Mouse (Mus musculus): ENCODE results near the gene Gm28043. TPM values are rescaled to one million over a fixed set of nuclear protein-coding genes. Genes with fewer than 3 reads are reported as not detected.

Gene Gm28043
- polyA plus RNA-seq, 1 experiment from 2014 or later: 2.6 TPM

DNA sequence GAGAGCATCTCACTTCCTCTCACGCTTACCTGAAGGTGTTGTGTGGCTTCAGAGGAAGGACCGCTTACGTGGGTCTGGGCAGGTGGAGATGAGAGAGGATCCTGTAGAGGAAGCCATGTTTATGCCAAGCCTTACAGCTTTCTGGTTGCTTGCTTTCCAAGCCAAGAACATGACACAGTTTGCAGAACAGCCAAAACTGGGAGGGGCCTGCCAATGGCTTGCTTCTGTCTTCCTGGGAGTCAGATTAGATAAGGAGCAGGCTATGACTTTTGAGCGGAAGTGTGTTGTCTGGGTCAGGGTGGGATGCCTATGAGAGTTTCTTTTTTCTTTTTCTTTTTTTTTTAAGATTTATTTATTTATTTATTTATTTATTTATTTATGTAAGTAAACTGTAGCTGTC, 22.7 kb downstream of the Gm28043 start:
- ATAC-seq (ENCODE audit: low FRiP score): no peak
- Histone ChIP-seq H3K4me3 (replicated peaks; ENCODE audit: low read length) (no peak overlapping the region), H3K4me1 (replicated peaks; ENCODE audit: control insufficient read depth, insufficient read depth, low read length) (no peaks in the 10 kb centered on the region), H3K27me3 (ENCODE audit: control insufficient read depth, insufficient read depth, low read length) (no peaks in the 10 kb centered on the region), H3K9ac (no peak overlapping the region), H3K27ac (no peak overlapping the region), H3K36me3 (replicated peaks; ENCODE audit: control insufficient read depth, insufficient read depth) (peaks cover 87% of the 10 kb centered on the region), H3K4me2 (replicated peaks) (no peak overlapping the region), H3K9me3 (ENCODE audit: control insufficient read depth, low read length) (no peaks in the 10 kb centered on the region)
- 98% methylated on average over 4 of the region's 4 CpGs for WGBS
- no peak for DNase-seq (ENCODE audit: low spot score)

DNA sequence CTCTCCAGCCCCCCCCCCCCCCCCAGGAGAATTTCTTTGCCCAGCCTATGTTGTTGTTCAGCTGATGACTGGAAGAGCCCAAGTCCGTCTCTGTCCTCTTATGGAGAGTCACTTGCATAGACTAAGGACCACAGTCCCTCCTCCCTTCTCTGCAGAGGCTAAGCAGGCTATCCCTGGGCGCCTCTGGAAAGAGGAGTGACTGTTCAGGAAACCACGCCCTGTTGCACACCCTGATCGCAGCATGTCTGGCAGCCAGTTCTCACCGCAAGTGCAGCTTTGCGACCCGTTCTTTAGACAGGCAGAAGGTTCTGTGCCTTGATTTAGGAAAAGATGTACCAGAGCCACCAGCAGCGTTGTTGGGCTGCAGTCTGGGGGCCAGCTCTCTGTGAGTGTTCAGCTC, 23.2 kb downstream of the Gm28043 start:
- H3K4me3 ChIP-seq (replicated peaks; ENCODE audit: low read length): no peak overlapping the region
- H3K4me2 ChIP-seq (replicated peaks): no peak overlapping the region
- DNase-seq (ENCODE audit: low spot score) (no peak), ATAC-seq (ENCODE audit: low FRiP score) (no peak)
- no peak overlapping the region for H3K9ac ChIP-seq
- peaks cover 83% of the 10 kb centered on the region for H3K36me3 ChIP-seq (replicated peaks; ENCODE audit: control insufficient read depth, insufficient read depth)
- WGBS: 89% methylated on average over 7 of the region's 8 CpGs
- no peak overlapping the region for H3K27ac ChIP-seq
- no peaks in the 10 kb centered on the region for H3K9me3 ChIP-seq (ENCODE audit: control insufficient read depth, low read length)
- no peaks in the 10 kb centered on the region for H3K27me3 ChIP-seq (ENCODE audit: control insufficient read depth, insufficient read depth, low read length)
- H3K4me1 ChIP-seq (replicated peaks; ENCODE audit: control insufficient read depth, insufficient read depth, low read length): no peaks in the 10 kb centered on the region

DNA sequence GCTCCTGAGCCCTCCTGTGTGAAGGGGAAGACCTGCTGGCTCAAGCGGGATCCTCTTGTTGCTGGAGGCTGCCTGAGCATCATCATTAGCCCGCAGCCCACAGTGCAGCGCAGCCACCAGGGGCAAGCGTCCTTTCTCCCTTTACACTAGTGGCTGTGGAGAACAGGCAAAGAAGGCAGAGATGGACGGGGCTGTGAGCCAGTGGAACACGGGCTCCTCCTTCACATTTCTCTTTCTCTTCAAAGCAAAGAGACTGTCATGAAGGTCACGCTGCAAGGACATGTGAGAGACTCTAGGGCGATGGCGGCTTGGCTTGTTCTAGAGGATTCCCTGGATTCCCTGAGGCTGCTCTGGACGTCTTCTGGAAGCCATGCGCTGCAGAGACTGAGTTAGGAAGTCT, 26.3 kb downstream of the Gm28043 start:
- peaks cover 60% of the 10 kb centered on the region for H3K36me3 ChIP-seq (replicated peaks; ENCODE audit: control insufficient read depth, insufficient read depth)
- WGBS: 94% methylated on average over 11 of the region's 11 CpGs

DNA sequence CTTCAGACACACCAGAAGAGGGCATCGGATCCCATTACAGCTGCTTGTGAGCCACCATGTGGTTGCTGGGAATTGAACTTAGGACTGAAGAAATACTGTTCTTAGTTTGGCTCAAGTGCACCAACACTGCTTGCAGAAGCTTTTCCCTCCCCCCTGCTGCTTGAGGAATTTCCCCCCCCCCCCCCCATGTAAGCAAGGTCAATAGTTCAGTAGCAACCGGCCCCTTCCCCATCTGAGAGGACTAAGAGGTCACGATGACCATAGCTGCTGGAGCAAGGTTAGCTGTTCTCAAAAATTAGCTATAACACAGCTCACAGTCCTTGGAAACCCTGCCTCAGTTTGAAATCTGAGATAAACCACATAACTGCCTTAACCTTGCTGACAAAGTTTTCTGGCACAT, 27.5 kb downstream of the Gm28043 start:
- DNase-seq (ENCODE audit: low spot score) (no peak), ATAC-seq (ENCODE audit: low FRiP score) (no peak)
- Histone ChIP-seq H3K27me3 (ENCODE audit: control insufficient read depth, insufficient read depth, low read length) (no peaks in the 10 kb centered on the region), H3K4me3 (replicated peaks; ENCODE audit: low read length) (no peak overlapping the region), H3K9ac (no peak overlapping the region), H3K9me3 (ENCODE audit: control insufficient read depth, low read length) (no peaks in the 10 kb centered on the region), H3K27ac (no peak overlapping the region), H3K4me1 (replicated peaks; ENCODE audit: control insufficient read depth, insufficient read depth, low read length) (no peaks in the 10 kb centered on the region), H3K4me2 (replicated peaks) (no peak overlapping the region), H3K36me3 (replicated peaks; ENCODE audit: control insufficient read depth, insufficient read depth) (peaks cover 56% of the 10 kb centered on the region)
- 66% methylated on average over 3 of the region's 3 CpGs for WGBS

More for the DNA sequence above, 26.3 kb downstream of the Gm28043 start:
- Histone ChIP-seq H3K4me1 (replicated peaks; ENCODE audit: control insufficient read depth, insufficient read depth, low read length) (no peaks in the 10 kb centered on the region), H3K4me3 (replicated peaks; ENCODE audit: low read length) (no peak overlapping the region), H3K27me3 (ENCODE audit: control insufficient read depth, insufficient read depth, low read length) (no peaks in the 10 kb centered on the region), H3K9ac (no peak overlapping the region), H3K27ac (no peak overlapping the region), H3K4me2 (replicated peaks) (no peak overlapping the region), H3K9me3 (ENCODE audit: control insufficient read depth, low read length) (no peaks in the 10 kb centered on the region)
- ATAC-seq (ENCODE audit: low FRiP score): no peak
- no peak for DNase-seq (ENCODE audit: low spot score)

DNA sequence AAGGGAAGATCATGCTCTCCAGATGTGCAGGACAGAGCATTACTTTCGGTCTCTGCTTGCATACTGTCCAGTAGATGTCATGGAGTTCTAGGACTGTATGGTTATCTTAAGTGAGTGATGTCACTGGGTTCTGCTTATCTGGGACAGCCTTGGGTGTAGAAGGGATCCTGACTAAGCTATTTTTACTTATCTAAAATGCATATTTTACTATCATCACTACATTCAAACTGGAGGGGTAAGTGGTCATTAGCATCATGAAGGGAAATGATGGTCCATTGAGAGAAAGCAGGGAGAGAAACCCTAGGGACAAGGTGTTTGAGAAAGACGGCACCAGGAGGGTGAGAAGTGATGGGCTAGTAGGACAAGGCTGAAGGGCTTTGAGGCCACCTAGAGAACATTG, 43.6 kb downstream of the Gm28043 start:
- Histone ChIP-seq H3K36me3 (replicated peaks; ENCODE audit: control insufficient read depth, insufficient read depth) (0 out of 2 replicates have a peak, but pooled peaks cover 4% of the 10 kb centered on the region), H3K4me3 (replicated peaks; ENCODE audit: low read length) (no peak overlapping the region), H3K9ac (no peak overlapping the region), H3K27ac (no peak overlapping the region), H3K4me2 (replicated peaks) (no peak overlapping the region), H3K4me1 (replicated peaks; ENCODE audit: control insufficient read depth, insufficient read depth, low read length) (peaks cover 6% of the 10 kb centered on the region), H3K9me3 (ENCODE audit: control insufficient read depth, low read length) (no peaks in the 10 kb centered on the region), H3K27me3 (ENCODE audit: control insufficient read depth, insufficient read depth, low read length) (no peaks in the 10 kb centered on the region)
- 87% methylated on average over 2 of the region's 2 CpGs for WGBS
- ATAC-seq (ENCODE audit: low FRiP score): no peak
- DNase-seq (ENCODE audit: low spot score): no peak

DNA sequence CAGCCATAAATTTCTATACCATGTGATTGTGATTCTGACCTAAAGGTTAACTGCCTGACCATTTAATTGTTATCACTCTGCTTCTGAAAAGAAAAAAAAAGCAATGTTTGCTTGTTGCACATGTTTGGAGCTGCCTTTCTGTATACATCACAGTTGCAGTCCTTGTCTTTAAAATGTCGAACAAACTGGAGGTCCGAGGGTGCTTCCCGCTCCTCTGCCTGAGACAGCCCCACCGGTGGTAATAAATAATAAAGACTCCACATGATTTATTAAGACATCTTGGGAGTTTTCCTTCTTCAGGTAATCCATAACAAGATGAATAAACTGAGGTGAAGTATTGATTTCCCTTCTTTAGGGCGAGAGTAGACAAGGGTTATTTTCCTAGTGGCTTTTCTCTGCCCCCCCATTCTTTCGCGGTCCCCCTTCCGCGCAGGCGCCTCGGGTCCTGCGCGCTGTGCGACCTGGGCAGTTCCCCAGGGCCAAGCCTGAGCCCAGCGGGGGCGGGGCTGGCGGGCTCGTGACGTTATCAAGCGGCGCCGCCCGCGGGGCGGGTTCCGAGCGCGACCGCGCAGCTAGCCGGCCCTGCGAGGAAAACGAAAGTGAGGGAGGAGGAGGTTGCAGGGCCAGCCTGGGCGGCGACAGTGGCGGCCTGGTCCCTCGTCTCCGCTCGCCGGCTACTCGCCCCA, 45.5 kb downstream of the Gm28043 start, which contains the start of gene Cmtr1:
Gene Cmtr1, plus strand, starts transcription at position 520 of the 686 bp plus-strand sequence.
- Histone ChIP-seq H3K4me3 (replicated peaks; ENCODE audit: low read length) (peak within 1 kb of the TSS; percentile 81), H3K27ac (peak within 1 kb of the TSS; percentile 92), H3K9me3 (ENCODE audit: control insufficient read depth, low read length) (no peaks in the 10 kb centered on the region), H3K9ac (peak within 1 kb of the TSS; percentile 87), H3K4me2 (replicated peaks) (peak within 1 kb of the TSS; percentile 78), H3K4me1 (replicated peaks; ENCODE audit: control insufficient read depth, insufficient read depth, low read length) (peaks cover 6% of the 10 kb centered on the region), H3K27me3 (ENCODE audit: control insufficient read depth, insufficient read depth, low read length) (no peaks in the 10 kb centered on the region), H3K36me3 (replicated peaks; ENCODE audit: control insufficient read depth, insufficient read depth) (peaks cover 22% of the 10 kb centered on the region; the same call in 1 of the 2 replicates)
- 1% methylated on average over 41 of the region's 41 CpGs for WGBS
- peak; percentile 96 for DNase-seq (ENCODE audit: low spot score)
- ATAC-seq (ENCODE audit: low FRiP score): peak; percentile 96

DNA sequence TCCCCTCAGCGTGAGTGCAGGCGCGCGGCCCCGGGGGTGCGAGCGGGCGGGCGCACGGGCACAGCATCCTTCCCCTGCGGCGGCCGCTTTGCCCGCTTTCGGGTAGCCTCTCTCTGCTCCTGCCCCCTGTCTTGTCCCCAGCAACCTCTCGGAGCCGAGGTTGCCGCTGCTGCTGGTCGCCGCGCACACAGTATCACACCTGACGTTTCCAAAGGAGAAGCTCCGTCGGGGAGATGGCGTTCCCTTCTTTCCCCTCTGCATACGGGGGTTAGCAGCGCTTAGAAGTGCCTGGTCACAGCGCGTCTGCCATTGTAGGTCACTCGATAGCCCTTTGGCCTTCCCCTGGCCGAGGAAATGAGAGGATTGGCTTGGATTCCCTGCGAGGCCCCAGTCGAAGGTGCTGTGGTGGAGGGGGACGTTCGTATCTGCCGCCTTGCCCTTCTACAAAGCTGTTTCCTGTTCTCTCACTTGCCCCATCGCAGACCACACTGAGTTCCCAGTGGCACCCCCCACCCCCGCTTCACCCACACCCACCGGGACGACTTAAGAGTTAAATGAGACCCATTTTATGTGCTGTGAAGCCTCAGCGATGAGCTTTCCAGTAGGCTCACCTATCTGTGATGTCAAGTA, 46.2 kb downstream of the Gm28043 start:
- Histone ChIP-seq H3K4me2 (replicated peaks) (peak overlapping the region; percentile 78), H3K27ac (peak overlapping the region; percentile 92), H3K27me3 (ENCODE audit: control insufficient read depth, insufficient read depth, low read length) (no peaks in the 10 kb centered on the region), H3K36me3 (replicated peaks; ENCODE audit: control insufficient read depth, insufficient read depth) (peaks cover 28% of the 10 kb centered on the region), H3K4me3 (replicated peaks; ENCODE audit: low read length) (peak overlapping the region; percentile 81), H3K9me3 (ENCODE audit: control insufficient read depth, low read length) (no peaks in the 10 kb centered on the region), H3K9ac (peak overlapping the region; percentile 87), H3K4me1 (replicated peaks; ENCODE audit: control insufficient read depth, insufficient read depth, low read length) (peaks cover 6% of the 10 kb centered on the region)
- ATAC-seq (ENCODE audit: low FRiP score) (peak; percentile 74; the same call in 1 of the 2 replicates), DNase-seq (ENCODE audit: low spot score) (peak; percentile 24)
- under 1% methylated on average over 36 of the region's 41 CpGs for WGBS

DNA sequence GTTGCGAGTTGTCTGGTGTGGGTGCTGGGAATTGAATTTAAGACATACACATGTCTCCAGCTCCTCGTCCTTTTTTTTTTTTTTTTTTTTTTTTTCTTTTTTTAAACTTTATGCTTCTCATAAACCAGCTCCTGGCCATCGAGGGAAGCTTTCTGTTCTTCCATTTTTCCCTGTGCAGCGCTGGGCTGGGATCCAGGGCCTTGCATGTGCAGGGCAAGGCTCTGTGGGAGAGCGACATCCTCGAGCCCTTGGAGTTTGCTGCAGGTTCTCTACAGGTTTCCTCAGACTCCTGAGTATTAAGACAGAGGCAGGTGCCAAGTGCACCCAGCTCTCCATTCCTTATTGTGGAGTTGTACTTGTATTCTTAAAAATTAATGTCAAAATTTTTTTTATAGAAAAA, 47.5 kb downstream of the Gm28043 start:
- Histone ChIP-seq H3K4me2 (replicated peaks) (no peak overlapping the region), H3K27ac (no peak overlapping the region), H3K9me3 (ENCODE audit: control insufficient read depth, low read length) (no peaks in the 10 kb centered on the region), H3K4me1 (replicated peaks; ENCODE audit: control insufficient read depth, insufficient read depth, low read length) (peaks cover 6% of the 10 kb centered on the region), H3K9ac (no peak overlapping the region), H3K36me3 (replicated peaks; ENCODE audit: control insufficient read depth, insufficient read depth) (peaks cover 36% of the 10 kb centered on the region), H3K4me3 (replicated peaks; ENCODE audit: low read length) (no peak overlapping the region), H3K27me3 (ENCODE audit: control insufficient read depth, insufficient read depth, low read length) (no peaks in the 10 kb centered on the region)
- no peak for ATAC-seq (ENCODE audit: low FRiP score)
- DNase-seq (ENCODE audit: low spot score): no peak
- 91% methylated on average over 6 of the region's 6 CpGs for WGBS

DNA sequence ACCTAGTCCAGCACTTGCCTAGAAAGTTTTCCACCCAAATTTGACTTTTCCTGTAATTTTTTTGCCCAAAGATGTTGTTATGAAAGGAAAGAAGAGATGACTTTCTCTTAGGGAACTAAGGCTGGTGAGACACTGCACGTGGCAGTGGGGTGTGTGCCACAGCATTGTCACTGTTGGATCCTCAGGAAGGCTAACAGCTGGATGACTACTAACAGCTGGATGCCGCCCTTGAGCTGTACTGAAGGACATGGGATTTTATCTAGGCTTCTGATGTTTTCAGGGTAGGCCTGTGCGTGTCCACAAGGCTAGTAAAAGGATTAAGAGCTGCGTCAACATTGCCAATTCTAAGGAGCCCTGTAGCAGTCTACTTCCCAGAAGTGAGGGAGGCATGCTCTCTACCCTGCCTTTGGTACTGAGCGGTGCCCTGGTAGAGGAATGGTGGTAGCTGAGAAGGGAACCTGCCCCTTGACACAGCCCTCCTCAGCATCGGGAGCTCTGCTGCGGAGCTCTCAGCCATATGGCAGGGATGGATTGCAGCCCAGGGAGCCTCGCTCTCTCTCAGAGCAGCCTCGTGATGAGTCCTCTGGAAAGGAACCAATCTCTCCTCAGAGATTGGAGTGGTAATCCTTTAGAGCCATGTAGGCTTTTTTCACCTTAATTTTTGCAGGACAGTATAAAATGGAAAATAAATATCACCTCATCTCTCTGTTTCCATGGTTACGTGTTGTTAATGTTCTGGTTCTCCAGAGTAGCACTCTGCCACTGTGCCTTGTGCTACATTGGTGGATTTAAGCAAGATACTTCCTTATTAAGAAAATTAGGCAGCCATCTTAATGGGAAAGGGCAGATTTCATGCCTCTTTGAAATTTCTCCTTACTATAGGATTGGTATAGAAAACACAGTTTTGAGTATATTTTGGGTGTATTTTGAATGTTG, 53.6 kb downstream of the Gm28043 start:
- Histone ChIP-seq H3K4me2 (replicated peaks) (no peak overlapping the region), H3K36me3 (replicated peaks; ENCODE audit: control insufficient read depth, insufficient read depth) (peaks cover 35% of the 10 kb centered on the region), H3K27ac (peak overlapping the region; percentile 70), H3K4me3 (replicated peaks; ENCODE audit: low read length) (no peak overlapping the region), H3K27me3 (ENCODE audit: control insufficient read depth, insufficient read depth, low read length) (no peaks in the 10 kb centered on the region), H3K9ac (no peak overlapping the region), H3K4me1 (replicated peaks; ENCODE audit: control insufficient read depth, insufficient read depth, low read length) (no peaks in the 10 kb centered on the region), H3K9me3 (ENCODE audit: control insufficient read depth, low read length) (no peaks in the 10 kb centered on the region)
- peak; percentile 43; the same call in 1 of the 2 replicates for ATAC-seq (ENCODE audit: low FRiP score)
- 67% methylated on average over 10 of the region's 10 CpGs for WGBS
- no peak for DNase-seq (ENCODE audit: low spot score)

Measured in hindbrain, embryonic 14.5 days (tissue).